Mouse (Mus musculus) stomach, postnatal 0 days (tissue): ENCODE measurements around the gene Map2k3. TPM values are rescaled to one million over a fixed set of nuclear protein-coding genes. Genes with fewer than 3 reads are reported as not detected.

Source experiments
- ATAC-seq: fragments of 200-750 bp; cut with Nextera tagmentation; 2 replicates; pipeline ENCODE4 v1.8.0; 2017; ENCODE audit not compliant: low FRiP score, low TSS enrichment
- DNase-seq: peaks from one replicate; pipeline ENCODE4 v3.0.0-alpha.2; 2016; ENCODE audit warnings: low spot score
- H3K27ac ChIP-seq: fragments of 300-500 bp; sonication (generic); replicated peaks from 2 replicates; pipeline ENCODE4 v1.5.1; 2014; ENCODE audit warnings: mild to moderate bottlenecking, control low read depth
- H3K27me3 ChIP-seq: fragments of 300-500 bp; sonication (generic); 2 replicates; pipeline ENCODE4 v1.6.1; 2014; ENCODE audit warnings: low read length; ENCODE audit not compliant: control insufficient read depth, insufficient read depth
- H3K36me3 ChIP-seq: fragments of 300-500 bp; sonication (generic); 2 replicates; pipeline ENCODE4 v1.6.1; 2014; ENCODE audit warnings: low read length, mixed read lengths; ENCODE audit not compliant: control insufficient read depth, insufficient read depth
- H3K4me1 ChIP-seq: fragments of 300-500 bp; sonication (generic); replicated peaks from 2 replicates; pipeline ENCODE4 v1.6.1; 2014; ENCODE audit warnings: antibody characterized with exemption; ENCODE audit not compliant: control insufficient read depth, insufficient read depth
- H3K4me2 ChIP-seq: fragments of 300-500 bp; sonication (generic); replicated peaks from 2 replicates; pipeline ENCODE4 v1.6.1; 2014; ENCODE audit warnings: low read depth, mild to moderate bottlenecking, control low read depth, moderate library complexity
- H3K4me3 ChIP-seq: fragments of 300-500 bp; sonication (generic); 2 replicates; pipeline ENCODE4 v1.5.1; 2014; ENCODE audit warnings: low read depth, low read length, control low read depth
- H3K9ac ChIP-seq: fragments of 300-500 bp; sonication (generic); 2 replicates; pipeline ENCODE4 v1.6.1; 2014; ENCODE audit warnings: mild to moderate bottlenecking, low read length, control low read depth, mixed read lengths
- H3K9me3 ChIP-seq: fragments of 300-500 bp; sonication (generic); 2 replicates; pipeline ENCODE4 v1.6.1; 2016; ENCODE audit warnings: low read length; ENCODE audit not compliant: control insufficient read depth
- CTCF ChIP-seq: IDR thresholded peaks from 2 replicates; pipeline ENCODE4 v1.5.1; 2016; ENCODE audit warnings: antibody characterized with exemption, low read depth, mild to moderate bottlenecking, moderate library complexity
- EP300 ChIP-seq: optimal IDR thresholded peaks from 2 replicates; pipeline ENCODE3; 2016; ENCODE audit warnings: antibody characterized with exemption
- WGBS: fragments of 180-500 bp; shearing (Covaris S2); extraction: QIAGEN DNeasy Blood & Tissue Kit; methylation state at CpG from one replicate; pipeline ENCODE4 v1.1.7; 2014; 5-methylcytosine and 5-hydroxymethylcytosine counted together
- polyA plus RNA-seq: library from polyadenylated mRNA; unstranded; fragments of >200 nt; fragmentation: Nextera tagmentation; extraction: Ambion mirVana; gene quantifications from 2 replicates; pipeline ENCODE4 v1.2.1, GENCODE M21; 2015

The Map2k3 gene
- polyA plus RNA-seq, 1 experiment from 2014 or later: 105 TPM

DNA sequence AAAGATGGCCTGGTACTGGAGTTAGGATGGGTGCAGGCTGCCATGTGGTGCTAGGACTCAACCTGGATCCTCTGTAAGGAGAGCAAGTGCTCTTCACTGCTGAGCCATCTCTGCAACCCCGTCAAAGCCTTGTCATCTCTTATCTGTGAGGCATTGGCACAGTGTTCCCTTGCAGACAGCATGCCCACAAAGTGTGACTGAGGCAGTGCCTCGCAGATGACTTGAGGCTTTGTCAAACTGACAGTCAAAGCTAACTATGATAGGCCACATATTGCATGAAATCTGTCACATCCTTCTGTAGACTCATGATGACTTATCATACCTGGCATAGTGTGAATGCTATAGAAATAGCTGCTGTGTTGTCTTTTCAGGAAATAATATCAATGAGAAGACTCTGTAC is 11.8 kb upstream of the Map2k3 start:
- Histone ChIP-seq H3K9me3 (no peaks in the 10 kb centered on the region), H3K4me2 (no peak overlapping the region), H3K4me3 (no peak overlapping the region), H3K9ac (no peak overlapping the region), H3K27me3 (no peaks in the 10 kb centered on the region), H3K27ac (no peak overlapping the region), H3K36me3 (no peaks in the 10 kb centered on the region), H3K4me1 (no peaks in the 10 kb centered on the region)
- ATAC-seq (no peak), DNase-seq (no peak)
- no peak for TF ChIP-seq EP300
- WGBS: 73% methylated on average over 2 of the region's 2 CpGs

DNA sequence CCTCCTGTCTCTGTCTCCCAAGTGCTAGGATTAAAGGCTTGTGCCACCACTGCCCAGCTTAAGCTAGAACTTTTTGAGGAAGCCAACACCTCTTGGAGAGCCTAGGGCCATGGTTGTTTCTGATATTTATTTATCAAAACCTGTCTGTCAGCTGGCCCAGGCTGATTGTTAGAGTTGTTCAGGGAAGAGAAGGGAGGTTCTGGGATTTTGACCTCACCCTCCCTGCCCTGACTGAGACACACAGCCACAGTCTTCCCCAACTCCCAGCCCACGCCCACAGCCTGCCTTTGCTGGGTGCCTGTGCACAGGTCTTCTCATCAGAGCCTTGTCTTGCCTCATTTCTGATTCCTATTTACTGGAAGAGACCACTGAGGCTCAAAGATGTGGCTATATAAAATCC is 9.6 kb upstream of the Map2k3 start:
- WGBS: 72% methylated on average over 1 of the region's 1 CpGs
- Histone ChIP-seq H3K4me1 (no peaks in the 10 kb centered on the region), H3K27me3 (no peaks in the 10 kb centered on the region), H3K4me2 (no peak overlapping the region), H3K27ac (no peak overlapping the region), H3K4me3 (no peak overlapping the region), H3K36me3 (no peaks in the 10 kb centered on the region), H3K9ac (no peak overlapping the region), H3K9me3 (no peaks in the 10 kb centered on the region)
- ATAC-seq: no peak
- TF ChIP-seq CTCF (no peak), EP300 (no peak)
- no peak for DNase-seq

- H3K4me3 ChIP-seq: no peak overlapping the region
- no peaks in the 10 kb centered on the region for H3K36me3 ChIP-seq
- H3K9ac ChIP-seq: no peak overlapping the region
- 81% methylated on average over 5 of the region's 5 CpGs for WGBS
- TF ChIP-seq EP300 (no peak), CTCF (no peak)
- ATAC-seq: no peak
- DNase-seq: no peak
- H3K27me3 ChIP-seq: no peaks in the 10 kb centered on the region
- H3K4me2 ChIP-seq: no peak overlapping the region
- H3K4me1 ChIP-seq: no peaks in the 10 kb centered on the region
- H3K27ac ChIP-seq: no peak overlapping the region
- H3K9me3 ChIP-seq: no peaks in the 10 kb centered on the region
Measured at GRCm38 (mm10) chr11:60922964-60923363, 8.9 kb upstream of the Map2k3 start.

DNA sequence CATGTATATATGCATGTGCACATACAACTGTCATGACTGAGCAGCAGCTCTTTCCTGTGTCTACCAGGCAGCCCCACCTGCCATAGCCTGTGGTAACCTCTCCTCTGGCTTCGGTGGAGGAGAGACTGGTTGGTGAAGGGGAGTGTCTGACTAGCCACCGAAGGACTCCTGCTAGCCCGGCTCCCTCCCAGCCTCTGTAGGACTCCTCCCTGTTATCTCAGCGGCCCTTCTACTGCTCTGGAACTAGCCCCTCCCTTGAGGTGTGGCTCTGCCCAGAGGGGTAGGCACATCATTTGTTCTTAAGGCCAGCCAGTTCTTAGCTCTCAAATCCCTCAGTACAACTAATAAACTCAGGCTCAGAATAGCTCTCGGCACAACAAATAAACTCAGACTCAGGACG is 7.3 kb upstream of the Map2k3 start:
- no peaks in the 10 kb centered on the region for H3K9me3 ChIP-seq
- no peaks in the 10 kb centered on the region for H3K27me3 ChIP-seq
- no peak overlapping the region for H3K9ac ChIP-seq
- ATAC-seq: no peak
- TF ChIP-seq CTCF: no peak
- no peaks in the 10 kb centered on the region for H3K4me1 ChIP-seq
- no peak overlapping the region for H3K27ac ChIP-seq
- no peak overlapping the region for H3K4me2 ChIP-seq
- H3K4me3 ChIP-seq: no peak overlapping the region
- no peaks in the 10 kb centered on the region for H3K36me3 ChIP-seq
- DNase-seq: no peak
- 33% methylated on average over 6 of the region's 6 CpGs for whole genome bisulfite sequencing

GRCm38 (mm10) chr11:60924981-60925380 is 6.9 kb upstream of the Map2k3 start:
- Histone ChIP-seq H3K27ac (no peak overlapping the region), H3K36me3 (no peaks in the 10 kb centered on the region), H3K4me3 (no peak overlapping the region), H3K27me3 (no peaks in the 10 kb centered on the region), H3K4me2 (no peak overlapping the region), H3K4me1 (no peaks in the 10 kb centered on the region), H3K9me3 (no peaks in the 10 kb centered on the region), H3K9ac (no peak overlapping the region)
- no peak for TF ChIP-seq CTCF
- TF ChIP-seq EP300: no peak
- 81% methylated on average over 1 of the region's 1 CpGs for WGBS
- DNase-seq (no peak), ATAC-seq (no peak)

- Histone ChIP-seq H3K4me1 (0 out of 2 replicates have a peak, but pooled peaks cover 3% of the 10 kb centered on the region), H3K27ac (0 out of 2 replicates have a peak overlapping the region, but pooled peaks have one; percentile 14), H3K4me2 (peak overlapping the region; percentile 37), H3K9me3 (no peaks in the 10 kb centered on the region), H3K27me3 (no peaks in the 10 kb centered on the region), H3K4me3 (peak overlapping the region; percentile 18; the same call in 1 of the 2 replicates), H3K9ac (no peak overlapping the region), H3K36me3 (no peaks in the 10 kb centered on the region)
- ATAC-seq (peak; percentile 82), DNase-seq (peak; percentile 96)
- WGBS: under 1% methylated on average over 9 of the region's 9 CpGs
- TF ChIP-seq EP300 (no peak), CTCF (peak; percentile 96)
Measured at GRCm38 (mm10) chr11:60927264-60927663, 4.6 kb upstream of the Map2k3 start.
